Mouse (Mus musculus): ENCODE data around the gene Cox17.

The Cox17 gene

GRCm38 (mm10) chr16:38395060-38395730, 48.4 kb downstream of the Cox17 start:
- no peak for DNase-seq (ENCODE audit: low read depth, low spot score)

- no peak for DNase-seq (ENCODE audit: low read depth, low spot score)
Observed at GRCm38 (mm10) chr16:38396155-38396554, 49.4 kb downstream of the Cox17 start.

- no peak for DNase-seq (ENCODE audit: low read depth, low spot score)
Observed at GRCm38 (mm10) chr16:38398266-38398665, 51.5 kb downstream of the Cox17 start.

GRCm38 (mm10) chr16:38399076-38399475, 52.3 kb downstream of the Cox17 start:
- DNase-seq (ENCODE audit: low read depth, low spot score), result no peak

- no peak for DNase-seq (ENCODE audit: low read depth, low spot score)
Observed at GRCm38 (mm10) chr16:38399531-38400231, 52.9 kb downstream of the Cox17 start.

GRCm38 (mm10) chr16:38400311-38400960, 53.6 kb downstream of the Cox17 start:
- no peak for DNase-seq (ENCODE audit: low read depth, low spot score)

- DNase-seq (ENCODE audit: low read depth, low spot score), result no peak
Observed at GRCm38 (mm10) chr16:38401468-38401867, 54.7 kb downstream of the Cox17 start.
